Mouse (Mus musculus): Measurements from ENCODE around the gene Tmem18. TPM values are rescaled to one million over a fixed set of nuclear protein-coding genes. Genes with fewer than 3 reads are reported as not detected.
A peak's percentile ranks its signal among the peaks of the same experiment; 100 is the strongest.

Tmem18 gene
- total RNA-seq (2021) = 10 to 100 TPM in 1 of 2 experiments, 1 to 10 TPM in 1; 6.8 to 10.0 TPM

DNA sequence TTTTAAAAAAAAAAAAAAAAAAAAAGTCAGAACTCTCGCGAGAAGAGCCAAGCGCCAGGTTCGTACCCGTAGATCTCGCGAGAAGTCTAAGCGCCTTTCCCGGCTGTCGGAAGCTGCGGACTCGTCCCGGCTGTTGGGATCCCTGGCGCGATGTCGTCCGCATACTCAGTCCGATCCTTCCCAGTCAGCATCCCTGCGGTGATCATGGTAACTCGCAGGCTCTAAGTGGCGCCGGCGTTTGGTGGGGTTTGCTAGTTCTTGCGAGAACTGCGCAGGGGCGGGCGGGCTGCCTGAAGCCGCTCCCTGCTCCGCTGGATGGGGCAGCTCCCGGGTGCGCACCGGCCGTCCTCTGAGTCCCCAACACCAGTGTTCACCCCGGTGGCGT is at the start of gene Tmem18:
Gene Tmem18 (plus strand): TSS at position 71 of the 385 bp plus-strand sequence.
- DNase-seq = peak; percentile 78 to 88
- intact Hi-C loops (cut with DNase I) = loop anchor here (5.0 kb wide), 1 partner anchor 677 kb away; no protein-coding TSS in a partner anchor

DNA sequence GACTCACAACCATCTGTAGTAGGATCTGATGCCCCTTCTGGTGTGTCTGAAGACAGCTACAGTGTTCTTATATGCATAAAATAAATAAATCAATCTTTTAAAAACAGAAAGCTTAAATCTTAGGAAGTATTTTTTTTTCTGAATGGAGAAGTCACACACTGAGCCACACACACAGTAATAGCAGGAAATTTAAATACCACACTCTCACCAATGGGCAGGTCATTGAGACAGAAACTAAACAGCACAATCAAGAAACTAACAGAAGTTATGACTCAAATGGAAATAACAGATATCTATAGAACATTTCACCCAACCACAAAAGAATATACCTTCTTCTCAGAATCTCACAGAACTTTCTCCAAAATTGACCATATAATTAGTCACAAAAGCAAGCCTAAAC is 26.9 kb upstream of the Tmem18 start:
- intact Hi-C loops (cut with DNase I) = no loop called here
- no peak for DNase-seq

- intact Hi-C loops (cut with DNase I) = no loop called here
- DNase-seq = no peak
These were observed 22.8 kb upstream of the Tmem18 start for GRCm38 (mm10) chr12:30561411-30561810.

DNA sequence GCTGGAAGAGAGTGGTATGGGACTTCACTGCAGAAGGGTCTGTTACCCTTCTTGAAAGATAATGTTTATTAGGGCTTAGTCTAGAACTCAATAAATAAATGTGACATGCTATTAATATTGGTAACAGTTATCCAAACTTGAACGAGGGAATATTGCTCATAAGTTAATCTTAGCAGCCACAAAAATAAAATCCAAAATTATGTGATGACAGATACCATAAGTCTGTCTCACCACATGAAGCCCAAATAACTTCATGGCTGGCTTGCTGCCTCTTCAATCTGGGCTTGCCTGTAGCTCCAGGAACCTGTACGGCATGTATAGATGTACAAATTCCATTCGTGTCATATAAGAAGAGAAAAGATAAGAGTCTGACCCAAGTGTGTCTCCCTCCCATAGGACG is 12.2 kb upstream of the Tmem18 start:
- no peak for DNase-seq
- intact Hi-C loops (cut with DNase I) = no loop called here

GRCm38 (mm10) chr12:30575952-30576351 is 8.3 kb upstream of the Tmem18 start:
- intact Hi-C loops (cut with DNase I) = loop anchor here (5.0 kb wide), 2 partner anchors 109 to 379 kb away; no protein-coding TSS in a partner anchor
- DNase-seq = no peak

DNA sequence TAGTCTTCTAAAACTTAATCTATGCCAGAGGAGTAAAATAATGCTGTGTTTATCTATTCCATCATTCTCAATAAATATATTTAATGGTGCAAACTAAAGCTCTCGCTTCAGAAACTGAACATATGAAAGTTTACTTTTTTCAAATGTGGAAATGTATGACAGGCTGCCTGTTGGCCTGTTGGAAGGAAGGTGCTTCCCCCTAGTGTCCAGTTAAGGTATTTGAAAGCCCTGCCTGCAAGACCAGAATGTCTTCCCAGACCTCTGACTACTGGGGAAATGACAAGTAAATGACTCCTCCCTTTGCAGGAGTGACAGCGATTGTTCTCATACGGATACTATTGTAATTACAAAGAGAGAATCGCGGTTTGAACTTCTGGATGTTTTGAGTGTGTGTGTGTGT is 6.2 kb upstream of the Tmem18 start:
- DNase-seq = peak; percentile 62 to 63
- intact Hi-C loops (cut with DNase I) = loop anchor here (1.0 to 5.0 kb wide), 5 partner anchors 111 to 528 kb away; no protein-coding TSS in a partner anchor

DNA sequence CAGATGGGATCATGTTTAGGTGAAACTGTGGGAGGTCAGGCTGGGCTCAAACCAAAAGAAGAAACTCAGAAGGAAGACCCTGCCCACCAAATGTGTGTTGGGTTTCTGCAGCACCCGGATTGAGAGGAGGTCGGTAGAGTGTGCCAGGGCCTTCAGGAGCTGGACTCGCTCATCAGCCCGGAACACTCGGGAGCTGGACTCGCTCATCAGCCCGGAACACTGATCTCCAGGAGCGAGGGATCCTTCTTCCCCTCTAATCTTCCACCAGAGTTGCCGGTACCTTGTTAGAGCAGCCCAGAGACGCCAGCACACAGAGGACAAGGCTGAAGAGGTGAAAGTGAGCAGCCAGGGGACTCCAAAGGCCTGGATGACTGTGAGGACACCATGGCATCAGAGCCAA is 2.9 kb upstream of the Tmem18 start:
- no peak for DNase-seq
- intact Hi-C loops (cut with DNase I) = loop anchor here (5.0 kb wide), 1 partner anchor 674 kb away; no protein-coding TSS in a partner anchor

DNA sequence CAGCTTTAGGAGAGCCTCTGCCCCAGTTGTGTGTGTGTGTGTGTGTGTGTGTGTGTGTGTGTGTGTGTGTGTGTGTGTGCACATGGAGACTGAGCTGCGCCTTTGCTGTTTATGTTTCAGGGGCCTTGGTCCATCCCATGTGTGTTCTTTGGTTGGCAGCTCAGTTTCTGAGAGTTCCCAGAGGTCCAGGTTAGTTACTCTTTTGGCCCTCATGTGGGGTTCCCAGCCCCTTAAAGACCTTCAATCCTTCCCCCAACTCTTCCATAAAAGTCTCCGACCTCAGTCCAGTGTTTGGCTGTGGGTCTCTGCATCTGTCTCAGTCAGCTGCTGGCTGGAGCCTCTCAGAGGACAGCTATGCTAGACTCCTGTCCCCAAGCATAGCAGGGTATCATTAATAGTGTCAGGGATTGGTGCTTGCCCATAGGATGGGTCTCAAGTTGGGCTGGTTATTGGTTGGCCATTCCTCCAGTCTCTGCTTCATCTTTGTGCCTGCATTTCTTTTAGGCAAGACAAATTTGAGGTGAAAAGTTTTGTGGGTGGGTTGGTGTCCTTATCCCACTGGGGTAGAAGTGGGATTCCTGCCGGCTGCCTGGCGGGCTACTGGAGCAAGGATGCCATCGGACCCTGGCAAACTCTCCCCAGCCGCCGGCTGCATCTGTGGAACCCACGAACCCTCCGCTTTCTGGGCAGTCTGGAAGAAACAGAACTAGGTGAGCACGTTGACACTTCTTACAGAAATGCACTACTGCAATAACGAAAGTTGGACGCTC is 455 bp upstream of the Tmem18 start:
- DNase-seq = no peak

DNA sequence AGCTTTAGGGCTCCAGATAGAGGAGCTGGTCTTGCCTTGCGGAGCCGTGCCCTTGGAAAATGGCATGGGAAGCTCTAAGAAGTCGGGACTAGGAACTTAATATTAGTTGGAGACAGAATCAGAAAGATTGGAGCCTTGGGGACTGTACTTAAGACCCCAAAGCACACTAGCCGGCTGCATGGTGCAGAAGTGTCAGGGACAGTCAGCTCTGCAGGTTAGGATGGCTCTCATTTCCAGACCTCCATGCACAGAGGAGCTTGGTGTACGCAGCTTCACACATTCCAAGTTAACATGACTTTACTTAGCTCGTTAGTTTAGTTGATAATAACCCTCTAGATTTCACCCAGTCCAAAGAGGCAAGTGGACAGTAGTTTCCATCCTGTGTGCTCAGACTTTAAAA is 637 bp downstream of the Tmem18 start:
- peak in 1 of 2 experiments; percentile 16 for DNase-seq
- intact Hi-C loops (cut with DNase I) = loop anchor here (5.0 kb wide), 1 partner anchor 678 kb away; no protein-coding TSS in a partner anchor

More for the DNA sequence above, 455 bp upstream of the Tmem18 start:
- intact Hi-C loops (cut with DNase I) = loop anchor here (5.0 kb wide), 1 partner anchor 676 kb away; no protein-coding TSS in a partner anchor

DNA sequence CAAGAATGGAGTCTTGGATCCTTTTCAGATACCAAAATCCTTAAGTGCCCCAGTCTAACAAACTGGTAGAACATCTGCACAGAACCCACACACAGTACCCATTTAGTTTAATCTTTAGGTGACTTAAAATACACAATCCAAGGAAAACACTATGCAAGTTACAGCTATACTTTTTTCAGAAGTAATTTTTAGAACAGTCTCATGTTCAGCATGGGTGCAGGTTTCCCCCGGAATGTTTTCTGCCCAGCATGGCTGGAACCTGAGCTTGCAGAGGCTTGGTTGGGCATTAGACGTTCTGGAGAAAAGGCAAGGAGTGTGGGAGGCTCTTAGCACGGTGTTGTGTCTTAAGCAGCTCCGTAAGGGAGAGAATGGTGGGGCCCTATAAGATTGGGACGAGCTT is 7.6 kb downstream of the Tmem18 start:
- no peak for DNase-seq
- intact Hi-C loops (cut with DNase I) = no loop called here

- DNase-seq = peak; percentile 29 to 37
- intact Hi-C loops (cut with DNase I) = loop anchor here (1.0 to 5.0 kb wide), 3 partner anchors 95 to 408 kb away; no protein-coding TSS in a partner anchor
These were observed 12.7 kb downstream of the Tmem18 start for GRCm38 (mm10) chr12:30596818-30597407.

- intact Hi-C loops (cut with DNase I) = loop anchor here (5.0 kb wide), 1 partner anchor 93 kb away; no protein-coding TSS in a partner anchor
- DNase-seq = no peak
These were observed 14.7 kb downstream of the Tmem18 start for GRCm38 (mm10) chr12:30598955-30599354.

DNA sequence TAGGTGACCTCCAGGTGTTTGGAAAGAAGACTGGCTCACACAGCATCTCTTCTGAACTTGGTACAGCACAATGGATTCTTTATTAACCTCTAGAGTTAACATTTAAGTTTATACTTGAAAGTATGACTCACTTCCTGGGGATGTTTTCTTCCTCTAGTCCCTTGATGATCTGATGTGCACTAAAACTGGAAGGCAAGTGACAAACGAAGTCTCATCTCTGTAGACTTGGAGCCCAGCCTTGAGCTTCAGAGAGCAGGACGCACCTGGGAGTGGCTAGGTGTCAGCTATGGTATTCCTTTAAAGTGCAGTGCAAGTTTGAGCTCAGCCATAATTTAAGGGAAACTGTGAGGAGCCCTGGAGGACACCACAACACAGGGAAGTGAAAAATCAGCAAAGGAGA is 15.2 kb downstream of the Tmem18 start:
- intact Hi-C loops (cut with DNase I) = loop anchor here (5.0 kb wide), 1 partner anchor 93 kb away; no protein-coding TSS in a partner anchor
- no peak for DNase-seq

- intact Hi-C loops (cut with DNase I) = loop anchor here (5.0 kb wide), 1 partner anchor 92 kb away; no protein-coding TSS in a partner anchor
- DNase-seq = no peak
These were observed 15.8 kb downstream of the Tmem18 start for GRCm38 (mm10) chr12:30599997-30600396.

- DNase-seq = no peak
- intact Hi-C loops (cut with DNase I) = no loop called here
These were observed 19.8 kb downstream of the Tmem18 start for GRCm38 (mm10) chr12:30604012-30604411.

DNA sequence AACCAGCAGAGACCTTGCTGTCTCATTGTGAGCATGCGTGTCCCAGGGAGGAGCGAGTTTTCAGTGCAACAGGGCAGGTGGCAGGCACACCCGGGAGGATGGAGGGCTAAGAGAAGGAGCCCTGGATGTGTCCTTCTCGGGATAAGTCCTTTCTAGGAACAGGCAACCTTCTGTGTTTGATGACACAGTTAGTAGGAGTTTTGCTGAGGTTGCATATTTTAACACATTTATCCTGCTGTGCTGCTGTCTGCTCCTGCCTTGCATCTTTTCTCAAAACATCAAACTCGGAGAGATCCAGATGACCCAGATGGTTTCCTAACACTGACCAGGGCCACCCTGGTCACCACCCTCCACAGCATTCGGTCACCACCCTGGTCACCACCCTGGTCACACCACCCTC is 20.6 kb downstream of the Tmem18 start:
- no peak for DNase-seq
- intact Hi-C loops (cut with DNase I) = no loop called here

- no peak for DNase-seq
- intact Hi-C loops (cut with DNase I) = no loop called here
These were observed 21.7 kb downstream of the Tmem18 start for GRCm38 (mm10) chr12:30605941-30606340.

- no peak for DNase-seq
These were observed 22.5 kb downstream of the Tmem18 start for GRCm38 (mm10) chr12:30606743-30607142.

GRCm38 (mm10) chr12:30618425-30618824 is 34.2 kb downstream of the Tmem18 start:
- intact Hi-C loops (cut with DNase I) = no loop called here
- no peak for DNase-seq

More at GRCm38 (mm10) chr12:30606743-30607142, 22.5 kb downstream of the Tmem18 start:
- intact Hi-C loops (cut with DNase I) = no loop called here

- intact Hi-C loops (cut with DNase I) = no loop called here
- DNase-seq = no peak
These were observed 44.2 kb downstream of the Tmem18 start for GRCm38 (mm10) chr12:30628466-30628865.

- no peak for DNase-seq
- intact Hi-C loops (cut with DNase I) = no loop called here
These were observed 50.3 kb downstream of the Tmem18 start for GRCm38 (mm10) chr12:30634534-30634933.
